Mouse (Mus musculus) liver, adult 2 months (tissue): ENCODE data around the gene Aldh1a2. TPM values are rescaled to one million over a fixed set of nuclear protein-coding genes. Genes with fewer than 3 reads are reported as not detected.

Experiments used
- DNase-seq: peaks from one replicate; pipeline ENCODE4 v3.0.0-alpha.2; 2011; ENCODE audit warnings: low read depth, low spot score; ENCODE audit errors: extremely low read depth
- H3K27ac ChIP-seq: fragments of 200-500 bp; replicated peaks from 2 replicates; pipeline ENCODE4 v1.5.1; 2012; ENCODE audit warnings: low read depth, mild to moderate bottlenecking, control low read depth, inconsistent platforms, low read length; ENCODE audit not compliant: insufficient read depth
- H3K27me3 ChIP-seq: fragments of 200-500 bp; 2 replicates; pipeline ENCODE4 v1.6.1; 2012; ENCODE audit warnings: mild to moderate bottlenecking, moderate library complexity, low read length, inconsistent platforms; ENCODE audit not compliant: control insufficient read depth, insufficient read depth
- H3K36me3 ChIP-seq: fragments of 200-500 bp; 2 replicates; pipeline ENCODE4 v1.6.1; 2012; ENCODE audit warnings: low read length, inconsistent platforms; ENCODE audit not compliant: control insufficient read depth, insufficient read depth
- H3K4me1 ChIP-seq: fragments of 200-500 bp; 2 replicates; pipeline ENCODE4 v1.6.1; 2011; ENCODE audit warnings: low read length; ENCODE audit not compliant: control insufficient read depth, insufficient read depth
- H3K4me3 ChIP-seq: fragments of 200-500 bp; 2 replicates; pipeline ENCODE4 v1.5.1; 2011; ENCODE audit warnings: low read depth, mild to moderate bottlenecking, control low read depth, low read length, moderate library complexity; ENCODE audit not compliant: insufficient read depth
- H3K79me2 ChIP-seq: fragments of 200-500 bp; 2 replicates; pipeline ENCODE4 v1.6.1; 2012; ENCODE audit warnings: inconsistent platforms, mild to moderate bottlenecking, low read length, moderate library complexity; ENCODE audit not compliant: control insufficient read depth, insufficient read depth
- H3K9ac ChIP-seq: fragments of 200-500 bp; 2 replicates; pipeline ENCODE4 v1.6.1; 2012; ENCODE audit warnings: low read depth, mild to moderate bottlenecking, control low read depth, inconsistent platforms, low read length
- CTCF ChIP-seq: fragments of 200-500 bp; IDR thresholded peaks from 2 replicates; pipeline ENCODE4 v1.5.1; 2011; ENCODE audit warnings: low read depth, low read length, control low read depth
- POLR2A ChIP-seq: fragments of 200-500 bp; IDR thresholded peaks from 2 replicates; pipeline ENCODE4 v1.6.1; 2011; ENCODE audit warnings: low read length, control low read depth; ENCODE audit not compliant: insufficient read depth; ENCODE audit errors: extremely low read depth
- WGBS: fragments of 180-500 bp; shearing (Covaris S2); methylation state at CpG from one replicate; pipeline ENCODE4 v1.1.7; 2018; 5-methylcytosine and 5-hydroxymethylcytosine counted together
- polyA plus RNA-seq: library from polyadenylated mRNA; depleted of rRNA; stranded (reverse); fragments of >200 nt; gene quantifications from 2 replicates; pipeline ENCODE4 v1.2.3, GENCODE M21; 2012
- total RNA-seq: library from RNA; depleted of rRNA; stranded (reverse); fragments of >200 nt; gene quantifications from 2 replicates; pipeline ENCODE4 v1.2.3, GENCODE M21; 2014

Gene Aldh1a2
- total and polyA plus RNA-seq, 2 experiments = 0.09 to 0.46 TPM

DNA sequence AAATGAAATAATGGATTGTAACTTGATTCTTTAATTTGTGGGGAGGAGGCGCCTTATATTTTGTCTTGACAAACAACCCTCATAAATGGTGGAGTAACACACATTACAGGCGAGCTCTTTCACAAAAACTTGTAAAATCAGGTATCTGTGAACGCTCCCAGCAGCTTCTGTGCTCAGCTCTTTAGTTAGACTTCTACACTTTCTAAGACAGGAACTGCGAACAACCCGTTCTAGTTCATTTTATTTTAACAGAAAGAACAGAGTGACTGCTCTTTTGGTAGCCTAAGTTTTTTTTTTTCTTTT lies 2.2 kb downstream of the Aldh1a2 start:
- TF ChIP-seq POLR2A (no peak), CTCF (no peak)
- Histone ChIP-seq H3K27me3 (peaks cover 8% of the 10 kb centered on the region), H3K4me1 (no peaks in the 10 kb centered on the region), H3K79me2 (no peaks in the 10 kb centered on the region), H3K27ac (no peak overlapping the region), H3K4me3 (no peak overlapping the region), H3K9ac (no peak overlapping the region), H3K36me3 (no peaks in the 10 kb centered on the region)
- DNase-seq = no peak
- 39% methylated on average over 5 of the region's 5 CpGs for WGBS

DNA sequence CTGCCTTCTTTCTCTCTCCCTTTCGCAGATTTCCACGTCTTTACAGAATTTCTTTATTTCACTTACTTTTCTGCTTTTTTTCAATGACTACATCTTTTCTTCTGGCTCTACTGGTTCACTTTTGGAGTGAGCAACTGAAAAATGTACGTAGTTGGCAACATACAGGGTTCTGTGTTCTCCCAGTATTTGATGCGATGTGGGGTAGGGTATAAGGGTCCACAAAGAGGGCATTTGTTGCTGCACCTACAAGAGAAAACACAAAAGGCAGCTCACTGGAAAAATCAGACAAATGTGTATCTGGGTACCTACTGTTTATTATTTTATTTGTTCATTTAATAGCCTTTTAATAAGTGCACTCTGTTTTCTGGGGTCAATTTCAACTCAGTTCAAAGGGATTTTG lies 3.6 kb downstream of the Aldh1a2 start:
- H3K4me1 ChIP-seq = no peaks in the 10 kb centered on the region
- no peak overlapping the region for H3K4me3 ChIP-seq
- H3K27ac ChIP-seq = no peak overlapping the region
- H3K36me3 ChIP-seq = no peaks in the 10 kb centered on the region
- WGBS = 88% methylated on average over 4 of the region's 4 CpGs
- TF ChIP-seq CTCF = no peak
- no peak for TF ChIP-seq POLR2A
- no peak for DNase-seq
- H3K79me2 ChIP-seq = no peaks in the 10 kb centered on the region
- H3K27me3 ChIP-seq = peaks cover 8% of the 10 kb centered on the region
- no peak overlapping the region for H3K9ac ChIP-seq

GRCm38 (mm10) chr9:71220401-71220800 lies 4.8 kb downstream of the Aldh1a2 start:
- no peak overlapping the region for H3K4me3 ChIP-seq
- H3K27me3 ChIP-seq = peaks cover 6% of the 10 kb centered on the region
- 51% methylated on average over 2 of the region's 2 CpGs for WGBS
- no peak for DNase-seq
- H3K36me3 ChIP-seq = no peaks in the 10 kb centered on the region
- TF ChIP-seq POLR2A (no peak), CTCF (no peak)
- H3K9ac ChIP-seq = no peak overlapping the region
- H3K4me1 ChIP-seq = no peaks in the 10 kb centered on the region
- H3K79me2 ChIP-seq = no peaks in the 10 kb centered on the region
- no peak overlapping the region for H3K27ac ChIP-seq

GRCm38 (mm10) chr9:71227226-71227970 lies 11.8 kb downstream of the Aldh1a2 start:
- no peak overlapping the region for H3K4me3 ChIP-seq
- no peaks in the 10 kb centered on the region for H3K36me3 ChIP-seq
- no peaks in the 10 kb centered on the region for H3K79me2 ChIP-seq
- H3K27me3 ChIP-seq = no peaks in the 10 kb centered on the region; the same call in 1 of the 2 replicates
- no peaks in the 10 kb centered on the region for H3K4me1 ChIP-seq
- no peak for DNase-seq
- no peak overlapping the region for H3K9ac ChIP-seq
- no peak for TF ChIP-seq POLR2A
- no peak for TF ChIP-seq CTCF
- no peak overlapping the region for H3K27ac ChIP-seq
- WGBS = 47% methylated on average over 10 of the region's 10 CpGs

DNA sequence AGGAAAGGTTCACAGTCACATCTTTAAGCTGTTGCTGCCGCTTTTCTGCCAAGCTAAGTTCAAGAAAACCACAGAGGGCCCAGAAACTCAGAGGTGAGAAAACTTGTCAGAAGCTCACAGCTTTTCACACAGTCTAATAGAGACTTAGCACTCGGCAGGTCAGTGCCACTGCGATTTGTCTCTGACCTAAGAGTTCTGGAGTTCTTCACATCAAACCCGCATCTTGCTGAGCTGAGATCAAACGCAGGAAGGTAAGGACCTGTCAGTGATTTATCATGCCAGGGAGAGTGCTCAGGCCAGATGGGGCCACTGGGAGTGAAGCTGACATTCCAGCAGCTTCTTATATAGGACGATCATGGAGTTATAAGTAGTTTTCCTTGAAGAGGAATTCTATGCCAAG lies 14.4 kb downstream of the Aldh1a2 start:
- no peak overlapping the region for H3K4me3 ChIP-seq
- no peak overlapping the region for H3K9ac ChIP-seq
- WGBS = 27% methylated on average over 6 of the region's 6 CpGs
- no peak for TF ChIP-seq POLR2A
- no peak for TF ChIP-seq CTCF
- H3K4me1 ChIP-seq = no peaks in the 10 kb centered on the region
- H3K36me3 ChIP-seq = no peaks in the 10 kb centered on the region
- no peak for DNase-seq
- H3K79me2 ChIP-seq = no peaks in the 10 kb centered on the region
- H3K27me3 ChIP-seq = no peaks in the 10 kb centered on the region; the same call in 1 of the 2 replicates
- H3K27ac ChIP-seq = no peak overlapping the region

DNA sequence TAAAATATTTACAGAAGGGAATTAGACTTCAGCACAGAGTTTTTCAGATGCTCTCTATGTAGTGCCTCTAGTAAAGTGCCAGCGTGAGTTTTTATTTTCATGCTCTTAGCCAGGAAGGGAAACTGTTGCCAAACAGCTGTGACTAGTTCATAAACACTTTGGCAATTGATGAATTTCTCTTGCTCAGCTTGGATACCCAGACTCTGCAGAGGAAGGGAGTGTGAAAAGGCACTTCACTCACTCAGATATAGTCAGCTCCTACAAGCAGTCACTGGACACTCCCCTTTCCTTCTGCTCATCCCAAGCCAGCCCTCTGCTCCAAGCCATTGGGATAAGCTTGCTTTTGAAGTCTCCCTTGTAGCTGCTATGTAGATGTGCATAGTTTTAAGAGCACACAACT lies 21.0 kb downstream of the Aldh1a2 start:
- Histone ChIP-seq H3K36me3 (no peaks in the 10 kb centered on the region), H3K4me1 (no peaks in the 10 kb centered on the region), H3K27ac (no peak overlapping the region), H3K4me3 (no peak overlapping the region), H3K9ac (no peak overlapping the region), H3K27me3 (peaks cover 3% of the 10 kb centered on the region), H3K79me2 (no peaks in the 10 kb centered on the region)
- TF ChIP-seq CTCF (no peak), POLR2A (no peak)
- no peak for DNase-seq
- WGBS = 93% methylated on average over 1 of the region's 1 CpGs
